In genomic region chr19:16492453-16492852, GRCm38 (mm10) we compare ENCODE assay signal across 28 mouse cellular contexts. TPM values are rescaled to one million over a fixed set of nuclear protein-coding genes. Genes with fewer than 3 reads are reported as not detected.
DNase-seq lines count a peak whose midpoint lies in the region; ATAC-seq and TF ChIP-seq lines count a peak whose summit lies in the region.
"Had no signal": no experiment of that assay in that cellular context is flagged by ENCODE, and none has a peak within 500 bp of the region (broad histone marks: within the 10 kb centered on the region; RNA-seq: fewer than 3 reads in every experiment).

No protein-coding gene starts in this region.

- no peak for TF ChIP-seq POLR2A in ES-Bruce4 (IDR thresholded peaks at IDR 0.05; ENCODE audit: insufficient read depth, low read length)

- no peaks in the 10 kb centered on the region for H3K9me3 ChIP-seq in forebrain, embryonic 10.5 days
- no peaks in the 10 kb centered on the region for H3K9me3 ChIP-seq in forebrain, embryonic 12.5 days
- H3K9me3 ChIP-seq in ES-Bruce4 (replicated peaks; ENCODE audit: control insufficient read depth, insufficient read depth, low read length, poor library complexity, severe bottlenecking), result no peaks in the 10 kb centered on the region; the same call in 1 of the 2 replicates
- H3K9me3 ChIP-seq in liver, embryonic 12.5 days (replicated peaks), result no peaks in the 10 kb centered on the region
- H3K9me3 ChIP-seq in liver, postnatal 0 days (ENCODE audit: low read length), result no peaks in the 10 kb centered on the region
- H3K9me3 ChIP-seq in hindbrain, embryonic 14.5 days (ENCODE audit: control insufficient read depth, low read length), result no peaks in the 10 kb centered on the region
- no peaks in the 10 kb centered on the region for H3K9me3 ChIP-seq in lung, postnatal 0 days (ENCODE audit: low read length)
- H3K9me3 ChIP-seq: embryonic facial prominence, embryonic 13.5 days; G1E; heart, embryonic 13.5 days; hindbrain, embryonic 10.5 days; kidney, embryonic 15.5 days; midbrain, embryonic 12.5 days; neural tube, embryonic 15.5 days; stomach, embryonic 15.5 days had no signal

- peak overlapping the region; percentile 83 for H3K27ac ChIP-seq in forebrain, embryonic 10.5 days
- H3K27ac ChIP-seq in forebrain, embryonic 12.5 days, result no peak overlapping the region
- peak overlapping the region; percentile 82 for H3K27ac ChIP-seq in ES-Bruce4 (ENCODE audit: insufficient read depth, low read length)
- no peak overlapping the region for H3K27ac ChIP-seq in liver, embryonic 12.5 days
- H3K27ac ChIP-seq in liver, postnatal 0 days (ENCODE audit: low read depth), result no peak overlapping the region
- H3K27ac ChIP-seq in hindbrain, embryonic 14.5 days, result no peak overlapping the region
- no peak overlapping the region for H3K27ac ChIP-seq in lung, postnatal 0 days (ENCODE audit: low read length)
- H3K27ac ChIP-seq: gastrocnemius, adult 2 months; heart, embryonic 13.5 days; kidney, embryonic 15.5 days; midbrain, embryonic 12.5 days; neural tube, embryonic 15.5 days; stomach, embryonic 15.5 days had no signal

- TF ChIP-seq EP300 in ES-Bruce4 (IDR thresholded peaks at IDR 0.05; ENCODE audit: insufficient read depth, low read depth, low read length), result no peak
- peak; percentile 44; the same call in 1 of the 2 replicates for TF ChIP-seq EP300 in liver, postnatal 0 days (IDR thresholded peaks at IDR 0.05; ENCODE audit: low read depth)
- TF ChIP-seq EP300 in lung, postnatal 0 days (IDR thresholded peaks at IDR 0.05), result no peak

- H3K36me3 ChIP-seq in forebrain, embryonic 10.5 days (replicated peaks), result no peaks in the 10 kb centered on the region
- H3K36me3 ChIP-seq in forebrain, embryonic 12.5 days (replicated peaks), result no peaks in the 10 kb centered on the region
- H3K36me3 ChIP-seq in ES-Bruce4 (ENCODE audit: control insufficient read depth, insufficient read depth, low read length, poor library complexity, severe bottlenecking), result no peaks in the 10 kb centered on the region
- no peaks in the 10 kb centered on the region for H3K36me3 ChIP-seq in liver, embryonic 12.5 days
- H3K36me3 ChIP-seq in liver, postnatal 0 days (replicated peaks; ENCODE audit: insufficient read depth, low read length), result no peaks in the 10 kb centered on the region
- H3K36me3 ChIP-seq in hindbrain, embryonic 14.5 days (replicated peaks; ENCODE audit: control insufficient read depth, insufficient read depth), result no peaks in the 10 kb centered on the region
- H3K36me3 ChIP-seq in lung, postnatal 0 days (ENCODE audit: insufficient read depth, low read length), result no peaks in the 10 kb centered on the region
- H3K36me3 ChIP-seq: embryonic facial prominence, embryonic 13.5 days; G1E; heart, embryonic 13.5 days; hindbrain, embryonic 10.5 days; kidney, embryonic 15.5 days; midbrain, embryonic 12.5 days; neural tube, embryonic 15.5 days; stomach, embryonic 15.5 days had no signal

- DNase-seq in forebrain, embryonic 10.5 days (ENCODE audit: extremely low spot score, low spot score), result no peak
- DNase-seq in liver, postnatal 0 days, result no peak
- no peak for DNase-seq in hindbrain, embryonic 14.5 days (ENCODE audit: low spot score)
- DNase-seq in lung, postnatal 0 days (ENCODE audit: low spot score), result no peak
- DNase-seq: adrenal gland, postnatal 10 days; cerebellum, adult 8-10 months; cerebellum, postnatal 25 days; gastrocnemius, adult 2 months; heart, postnatal 10 days; kidney, adult 18-20 months; kidney, postnatal 25 days; lung, embryonic 14.5 days; retina, postnatal 1 day; right cerebral cortex, postnatal 25 days had no signal

- H3K4me3 ChIP-seq in forebrain, embryonic 10.5 days, result no peak overlapping the region
- no peak overlapping the region for H3K4me3 ChIP-seq in forebrain, embryonic 12.5 days (replicated peaks)
- no peak overlapping the region for H3K4me3 ChIP-seq in ES-Bruce4 (ENCODE audit: low read depth, low read length)
- no peak overlapping the region for H3K4me3 ChIP-seq in liver, embryonic 12.5 days
- no peak overlapping the region for H3K4me3 ChIP-seq in liver, postnatal 0 days (ENCODE audit: low read depth, low read length)
- H3K4me3 ChIP-seq in hindbrain, embryonic 14.5 days (replicated peaks; ENCODE audit: low read length), result no peak overlapping the region
- H3K4me3 ChIP-seq in lung, postnatal 0 days (ENCODE audit: low read depth, low read length), result no peak overlapping the region
- H3K4me3 ChIP-seq: embryonic facial prominence, embryonic 13.5 days; gastrocnemius, adult 2 months; heart, embryonic 13.5 days; hindbrain, embryonic 10.5 days; kidney, embryonic 15.5 days; midbrain, embryonic 12.5 days; neural tube, embryonic 15.5 days; stomach, embryonic 15.5 days had no signal

- H3K27me3 ChIP-seq in forebrain, embryonic 10.5 days (ENCODE audit: poor library complexity, severe bottlenecking), result no peaks in the 10 kb centered on the region
- H3K27me3 ChIP-seq in forebrain, embryonic 12.5 days, result 0 out of 2 replicates have a peak, but pooled peaks cover 5% of the 10 kb centered on the region
- H3K27me3 ChIP-seq in ES-Bruce4 (ENCODE audit: control insufficient read depth, insufficient read depth, low read length, poor library complexity, severe bottlenecking), result no peaks in the 10 kb centered on the region
- H3K27me3 ChIP-seq in liver, embryonic 12.5 days (replicated peaks), result no peaks in the 10 kb centered on the region
- no peaks in the 10 kb centered on the region for H3K27me3 ChIP-seq in liver, postnatal 0 days (ENCODE audit: insufficient read depth, low read length)
- no peaks in the 10 kb centered on the region for H3K27me3 ChIP-seq in hindbrain, embryonic 14.5 days (ENCODE audit: control insufficient read depth, insufficient read depth, low read length)
- H3K27me3 ChIP-seq in lung, postnatal 0 days (replicated peaks; ENCODE audit: insufficient read depth, low read length), result no peaks in the 10 kb centered on the region
- H3K27me3 ChIP-seq: CH12.LX; embryonic facial prominence, embryonic 13.5 days; heart, embryonic 13.5 days; kidney, embryonic 15.5 days; midbrain, embryonic 12.5 days; neural tube, embryonic 15.5 days; Patski; stomach, embryonic 15.5 days had no signal

- H3K4me2 ChIP-seq in forebrain, embryonic 12.5 days, result no peak overlapping the region
- no peak overlapping the region for H3K4me2 ChIP-seq in liver, embryonic 12.5 days
- no peak overlapping the region for H3K4me2 ChIP-seq in liver, postnatal 0 days (ENCODE audit: low read depth, low read length)
- H3K4me2 ChIP-seq in hindbrain, embryonic 14.5 days (replicated peaks), result no peak overlapping the region
- H3K4me2 ChIP-seq in lung, postnatal 0 days (replicated peaks; ENCODE audit: low read depth, low read length), result no peak overlapping the region
- H3K4me2 ChIP-seq: embryonic facial prominence, embryonic 13.5 days; heart, embryonic 13.5 days; kidney, embryonic 15.5 days; lung, embryonic 14.5 days; midbrain, embryonic 12.5 days; neural tube, embryonic 15.5 days; stomach, embryonic 15.5 days had no signal

- ATAC-seq in forebrain, embryonic 12.5 days (ENCODE audit: low FRiP score), result no peak
- ATAC-seq in liver, embryonic 12.5 days, result peak; percentile 30; the same call in 1 of the 2 replicates
- ATAC-seq in liver, postnatal 0 days, result no peak
- no peak for ATAC-seq in hindbrain, embryonic 14.5 days (ENCODE audit: low FRiP score)
- ATAC-seq in lung, postnatal 0 days, result no peak
- ATAC-seq: hindbrain, embryonic 16.5 days; Patski had no signal

- H3K9ac ChIP-seq in forebrain, embryonic 12.5 days, result no peak overlapping the region
- no peak overlapping the region for H3K9ac ChIP-seq in ES-Bruce4 (ENCODE audit: low read depth, poor library complexity, severe bottlenecking)
- H3K9ac ChIP-seq in liver, embryonic 12.5 days, result no peak overlapping the region
- H3K9ac ChIP-seq in liver, postnatal 0 days (replicated peaks), result no peak overlapping the region
- no peak overlapping the region for H3K9ac ChIP-seq in hindbrain, embryonic 14.5 days
- H3K9ac ChIP-seq in lung, postnatal 0 days (replicated peaks; ENCODE audit: low read depth), result no peak overlapping the region
- H3K9ac ChIP-seq: embryonic facial prominence, embryonic 13.5 days; heart, embryonic 13.5 days; kidney, embryonic 15.5 days; lung, embryonic 14.5 days; midbrain, embryonic 12.5 days; neural tube, embryonic 15.5 days; stomach, embryonic 15.5 days had no signal

- WGBS in forebrain, embryonic 10.5 days, result 82% methylated on average over 1 of the region's 1 CpGs
- WGBS in forebrain, embryonic 12.5 days, result 84% methylated on average over 1 of the region's 1 CpGs
- 24% methylated on average over 1 of the region's 1 CpGs for WGBS in liver, embryonic 12.5 days (ENCODE audit: insufficient replicate concordance)
- WGBS in liver, postnatal 0 days (ENCODE audit: insufficient replicate concordance), result 32% methylated on average over 1 of the region's 1 CpGs
- 90% methylated on average over 1 of the region's 1 CpGs for WGBS in hindbrain, embryonic 14.5 days
- 65% methylated on average over 1 of the region's 1 CpGs for WGBS in lung, postnatal 0 days

- no peak for TF ChIP-seq CTCF in ES-Bruce4 (IDR thresholded peaks at IDR 0.05; ENCODE audit: low read depth, low read length)
- TF ChIP-seq CTCF in liver, postnatal 0 days (IDR thresholded peaks at IDR 0.05; ENCODE audit: low read depth), result no peak
- TF ChIP-seq CTCF in lung, postnatal 0 days (IDR thresholded peaks at IDR 0.05), result no peak

- H3K4me1 ChIP-seq in forebrain, embryonic 10.5 days, result peaks cover 25% of the 10 kb centered on the region
- H3K4me1 ChIP-seq in forebrain, embryonic 12.5 days, result peaks cover 15% of the 10 kb centered on the region
- H3K4me1 ChIP-seq in ES-Bruce4 (ENCODE audit: control insufficient read depth, insufficient read depth, low read length), result no peaks in the 10 kb centered on the region
- H3K4me1 ChIP-seq in liver, embryonic 12.5 days, result peaks cover 41% of the 10 kb centered on the region
- H3K4me1 ChIP-seq in liver, postnatal 0 days (ENCODE audit: insufficient read depth), result peaks cover 4% of the 10 kb centered on the region; the same call in 1 of the 2 replicates
- no peaks in the 10 kb centered on the region for H3K4me1 ChIP-seq in hindbrain, embryonic 14.5 days (replicated peaks; ENCODE audit: control insufficient read depth, insufficient read depth, low read length)
- H3K4me1 ChIP-seq in lung, postnatal 0 days (ENCODE audit: insufficient read depth, low read depth, low read length), result no peaks in the 10 kb centered on the region
- H3K4me1 ChIP-seq: heart, embryonic 13.5 days; stomach, embryonic 15.5 days had no signal

RNA-seq across cellular contexts. Expression of gene Gna14, which starts 56.9 kb away (rescaled TPM):
- 2.6 and 3.5 TPM in 2 replicates for polyA plus RNA-seq in forebrain, embryonic 10.5 days (2016; fragmentation: Nextera tagmentation; extraction: Ambion mirVana)
- 1.3 and 2.6 TPM in 2 replicates for polyA plus RNA-seq in forebrain, embryonic 12.5 days (2016; fragmentation: Nextera tagmentation; extraction: Ambion mirVana)
- 0.94 and 1.5 TPM in 2 replicates for polyA plus RNA-seq in ES-Bruce4 (2011; ENCODE audit: insufficient read depth, insufficient read length, low read depth, missing spikeins)
- polyA plus RNA-seq in liver, embryonic 12.5 days (2016; fragmentation: Nextera tagmentation; extraction: Ambion mirVana), result 1.6 and 1.7 TPM in 2 replicates
- polyA plus RNA-seq in liver, postnatal 0 days (2015; fragmentation: Nextera tagmentation; extraction: Ambion mirVana), result 0.57 and 0.79 TPM in 2 replicates
- 0.78 and 1.2 TPM in 2 replicates for polyA plus RNA-seq in hindbrain, embryonic 14.5 days (2014; fragmentation: Nextera tagmentation; extraction: Ambion mirVana)
- polyA plus RNA-seq in lung, postnatal 0 days (2015; fragmentation: Nextera tagmentation; extraction: Ambion mirVana), result 14.9 and 15.6 TPM in 2 replicates
- polyA plus RNA-seq: G1E had no signal

Comparison
In these comparisons a context has a peak if more than half of its experiments do, and no peak if none do; other contexts are left out.
1. H3K27ac ChIP-seq: peak in forebrain, embryonic 10.5 days (single experiment) and ES-Bruce4 (single experiment); none in forebrain, embryonic 12.5 days (single experiment), liver, embryonic 12.5 days (single experiment), liver, postnatal 0 days (single experiment), hindbrain, embryonic 14.5 days (single experiment) and lung, postnatal 0 days (single experiment).